Mouse (Mus musculus) lung, adult 18-20 months (tissue): ENCODE results near the gene Rpl26.

Experiments used
- DNase-seq, 2 experiments: peaks; one replicate each; pipeline ENCODE4 v3.0.0; 2022; ENCODE audit warnings: mixed read lengths in 2 of 2

The Rpl26 gene

DNA sequence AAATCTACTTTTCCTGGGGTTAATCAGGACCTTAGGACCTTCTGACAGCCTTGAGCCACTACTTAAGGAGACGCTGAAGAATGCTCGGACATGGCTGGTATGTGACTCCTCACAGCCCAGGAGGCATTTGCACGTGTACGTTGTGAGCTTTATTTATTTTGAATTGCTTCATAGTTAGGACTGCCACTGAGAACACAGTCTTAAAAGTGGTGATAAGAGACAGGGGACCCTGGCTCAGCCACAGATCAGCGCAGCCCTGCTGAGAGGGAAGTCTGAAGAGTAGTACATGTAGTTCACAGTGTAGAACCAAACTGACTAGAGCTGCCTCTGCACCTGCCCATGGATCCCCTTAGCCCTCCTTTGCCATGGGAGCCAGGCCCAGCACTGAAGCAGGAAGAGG, 9.6 kb upstream of the Rpl26 start:
- DNase-seq: no peak

DNA sequence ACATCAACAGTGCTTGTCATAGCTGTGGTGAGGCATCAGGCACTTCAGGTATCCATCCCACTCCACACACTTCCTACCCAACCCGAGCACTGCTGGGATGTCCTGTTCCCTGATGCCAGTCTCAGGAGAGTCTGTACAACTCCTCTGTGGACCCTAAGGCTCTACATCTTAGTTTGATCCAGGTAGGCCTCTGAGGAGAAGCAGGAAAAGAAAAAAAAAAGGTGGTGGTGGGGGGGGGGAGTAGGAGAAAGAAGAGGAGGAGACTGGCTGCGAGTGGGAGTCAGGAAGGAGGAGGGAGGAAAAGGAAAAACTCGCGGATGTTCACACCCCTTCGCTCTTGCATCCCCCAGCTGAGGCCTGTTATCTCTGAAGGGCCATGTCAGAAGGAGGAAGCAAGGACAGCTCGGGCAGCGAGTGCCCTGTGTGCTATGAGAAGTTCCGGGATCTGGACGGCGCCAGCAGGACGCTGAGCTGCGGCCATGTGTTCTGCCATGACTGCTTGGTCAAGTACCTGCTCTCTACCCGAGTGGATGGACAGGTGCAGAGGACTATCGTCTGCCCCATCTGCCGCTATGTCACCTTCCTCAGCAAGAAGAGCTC, 9.1 kb upstream of the Rpl26 start:
- DNase-seq: no peak

DNA sequence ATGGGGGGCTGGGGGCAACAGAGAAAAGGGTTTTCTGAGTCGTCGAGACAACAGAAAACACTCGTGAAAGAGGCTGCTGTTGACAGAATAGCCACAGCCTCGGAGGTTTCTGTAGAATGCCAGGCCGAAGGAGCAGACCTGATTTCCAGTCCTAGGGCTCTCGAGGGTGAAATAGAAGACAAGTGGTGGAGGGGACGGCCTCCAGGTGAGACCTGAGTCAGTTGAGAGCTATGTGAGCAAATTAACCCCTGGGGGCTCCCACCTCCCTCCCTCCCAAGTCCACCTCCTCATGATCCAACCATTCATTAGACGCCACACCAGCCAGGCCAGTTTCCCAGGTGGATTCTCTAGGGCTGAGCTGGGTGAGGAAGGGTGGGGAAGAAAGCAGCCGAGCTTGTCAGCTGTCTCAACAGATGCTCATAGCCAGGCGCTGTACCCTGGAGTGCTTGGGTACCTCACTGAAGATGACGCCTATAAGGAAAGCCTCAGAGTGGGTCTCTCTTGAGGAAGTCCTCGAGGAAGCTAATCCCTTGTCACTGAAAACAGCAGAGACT, 7.4 kb upstream of the Rpl26 start:
- DNase-seq: no peak

DNA sequence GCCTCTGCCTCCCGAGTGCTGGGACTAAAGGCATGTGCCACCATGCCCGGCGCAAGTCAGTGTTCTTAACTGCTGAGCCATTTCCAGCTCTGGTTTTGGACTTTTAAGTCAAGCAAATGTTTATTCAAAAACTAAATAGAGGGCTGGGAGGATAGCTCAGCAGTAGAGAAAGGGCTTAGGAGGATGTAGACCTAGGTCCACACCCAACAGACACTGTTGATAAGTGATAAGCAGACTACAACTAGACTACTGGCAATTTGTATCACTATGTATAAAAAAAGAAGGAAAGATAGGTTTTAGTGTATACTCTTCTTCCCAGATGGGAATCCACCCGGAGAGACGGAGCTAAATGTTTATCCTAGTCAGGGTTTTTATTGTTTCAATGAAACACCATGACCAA, 5.1 kb upstream of the Rpl26 start:
- no peak for DNase-seq

DNA sequence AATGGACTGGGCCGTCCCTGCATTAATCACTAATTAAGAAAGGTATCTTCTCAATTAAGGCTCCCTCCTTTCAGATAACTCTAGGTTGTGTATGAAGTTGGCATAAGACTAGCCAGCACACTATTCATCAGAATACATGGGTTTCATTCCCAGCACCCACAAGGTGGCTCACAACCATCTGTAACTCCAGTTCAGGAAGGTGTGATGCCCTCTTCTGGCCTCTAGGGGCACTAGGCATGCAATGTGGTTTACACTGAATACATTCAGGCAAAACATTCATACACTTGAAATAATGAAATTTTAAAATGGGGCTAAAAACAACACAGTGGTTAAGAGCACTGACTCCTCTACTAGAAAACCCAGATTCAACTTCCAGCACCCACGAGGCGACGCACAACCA, 4.3 kb upstream of the Rpl26 start:
- DNase-seq: peak; percentile 33 to 42

DNA sequence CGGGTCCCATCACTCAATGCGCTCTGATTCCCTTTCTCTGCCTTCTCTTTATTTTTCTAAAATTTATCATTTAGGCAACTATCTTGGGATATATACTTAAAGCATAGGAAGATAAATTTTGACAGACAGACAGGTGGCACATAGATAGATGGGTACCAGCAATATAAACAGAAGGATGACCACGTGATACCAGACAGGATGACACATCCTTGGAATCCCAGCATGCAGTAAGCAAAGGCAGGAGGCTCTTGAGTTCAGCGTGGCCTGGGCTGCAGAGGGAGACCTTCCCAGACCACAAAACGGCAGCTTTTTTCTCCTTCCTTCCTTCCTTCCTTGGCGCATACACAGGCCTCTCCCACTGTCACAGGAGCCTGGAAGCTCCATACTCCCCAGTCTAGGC, 3.5 kb upstream of the Rpl26 start:
- DNase-seq: no peak

DNA sequence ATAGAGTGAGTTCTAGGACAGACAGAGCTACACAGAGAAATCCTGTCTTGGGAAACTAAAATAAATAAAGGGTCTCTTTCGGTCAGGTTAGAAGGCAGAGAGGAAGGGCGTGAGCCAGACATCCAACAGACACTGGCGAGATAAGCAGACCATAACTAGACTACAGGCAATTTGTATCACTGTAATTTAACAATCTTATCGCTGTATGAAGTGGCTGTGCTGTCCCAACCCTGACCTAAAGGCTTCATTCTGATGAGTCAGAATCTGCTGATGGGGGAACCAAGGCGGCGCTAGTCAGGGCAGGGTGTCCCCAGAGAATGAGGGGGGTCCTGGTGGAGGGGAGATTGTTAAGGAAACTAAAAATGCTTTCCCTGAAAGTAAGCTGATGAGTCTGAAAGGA, 2.6 kb upstream of the Rpl26 start:
- no peak for DNase-seq

DNA sequence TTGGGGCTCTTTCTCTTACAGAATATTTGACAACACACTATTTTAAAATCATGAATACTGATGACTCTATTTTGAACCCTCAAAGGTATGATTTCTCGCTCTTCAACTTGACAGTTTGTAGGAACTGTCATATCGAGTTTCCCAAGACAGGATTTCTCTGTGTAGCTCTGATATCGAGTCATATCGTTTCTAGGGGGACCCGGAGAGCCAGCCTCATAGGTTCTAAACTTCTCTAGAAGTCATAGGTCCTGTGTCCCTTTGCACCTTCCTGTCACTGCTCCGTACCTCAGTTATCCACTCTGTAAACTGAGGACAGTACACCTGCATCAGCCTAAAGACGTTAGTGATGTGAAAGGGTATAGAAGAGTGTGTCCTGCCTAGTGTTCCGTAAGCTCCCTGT, 1.6 kb upstream of the Rpl26 start:
- no peak for DNase-seq

DNA sequence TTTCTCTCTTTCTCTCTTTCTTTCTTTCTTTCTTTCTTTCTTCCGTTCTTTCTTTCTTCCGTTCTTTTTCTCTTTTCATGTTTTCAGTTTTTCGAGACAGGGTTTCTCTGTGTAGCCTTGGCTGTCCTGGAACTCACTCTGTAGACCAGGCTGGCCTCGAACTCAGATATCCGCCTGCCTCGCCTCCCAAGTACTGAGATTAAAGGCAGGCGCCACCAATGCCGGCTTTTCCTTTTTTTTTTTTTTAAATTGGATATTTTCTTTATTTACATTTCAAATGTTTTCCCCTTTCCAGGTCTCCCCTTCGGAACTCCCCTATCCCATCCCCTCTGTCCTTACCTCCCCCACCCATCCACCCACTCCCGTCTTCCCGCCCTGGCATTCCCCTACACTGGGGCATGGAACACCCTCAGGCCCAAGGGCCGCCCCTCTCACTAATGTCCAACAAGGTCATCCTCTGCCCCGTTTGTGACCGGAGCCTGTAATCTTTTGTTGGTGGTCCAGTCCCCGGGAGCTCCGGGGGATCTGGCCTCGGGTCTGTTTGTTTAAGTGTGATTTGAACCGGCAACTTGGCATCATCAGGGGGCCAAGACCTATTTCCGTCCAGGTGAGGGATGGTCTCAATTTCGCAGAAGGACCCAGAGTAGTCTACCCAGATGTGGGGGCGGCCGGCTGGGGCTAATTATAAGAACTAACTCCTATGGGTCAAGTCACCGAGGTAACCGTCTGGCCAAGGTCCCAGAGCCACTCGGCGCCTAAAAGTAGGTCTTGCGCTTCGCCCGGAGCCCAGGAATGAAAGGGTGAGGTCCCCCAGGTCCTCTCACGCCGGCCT, 648 bp upstream of the Rpl26 start:
- DNase-seq: no peak

DNA sequence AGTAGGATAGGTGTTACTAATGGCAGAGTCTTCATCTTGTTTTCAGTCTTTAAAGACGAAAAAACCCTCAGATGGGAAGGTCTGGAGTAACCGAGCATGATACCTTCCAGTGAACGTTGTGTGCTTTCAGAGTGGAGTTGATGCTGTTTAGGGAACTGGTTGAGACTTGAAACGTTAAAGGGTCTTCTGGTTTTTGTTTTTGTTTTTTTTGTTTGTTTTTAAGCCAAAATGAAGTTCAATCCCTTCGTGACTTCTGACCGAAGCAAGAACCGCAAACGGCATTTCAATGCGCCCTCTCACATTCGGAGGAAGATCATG, 623 bp downstream of the Rpl26 start:
- no peak for DNase-seq

DNA sequence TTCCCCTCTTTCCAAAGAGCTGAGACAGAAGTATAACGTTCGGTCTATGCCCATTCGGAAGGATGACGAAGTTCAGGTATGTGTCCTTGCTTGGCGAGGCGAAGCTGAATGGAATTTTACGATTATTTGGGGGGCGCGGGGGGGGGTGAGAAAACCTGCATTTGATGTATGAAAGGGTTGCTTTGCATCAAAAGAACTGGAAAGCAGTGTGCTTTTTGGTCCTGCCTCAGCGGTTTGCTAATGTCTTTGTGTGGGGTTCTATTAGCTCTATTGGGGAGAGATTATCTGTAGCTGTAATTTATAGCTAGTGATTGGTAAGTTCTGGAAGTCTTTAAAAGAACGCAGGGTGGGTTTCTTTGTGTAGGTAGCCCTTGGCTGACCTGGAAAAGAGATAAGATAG, 984 bp downstream of the Rpl26 start:
- DNase-seq: no peak

DNA sequence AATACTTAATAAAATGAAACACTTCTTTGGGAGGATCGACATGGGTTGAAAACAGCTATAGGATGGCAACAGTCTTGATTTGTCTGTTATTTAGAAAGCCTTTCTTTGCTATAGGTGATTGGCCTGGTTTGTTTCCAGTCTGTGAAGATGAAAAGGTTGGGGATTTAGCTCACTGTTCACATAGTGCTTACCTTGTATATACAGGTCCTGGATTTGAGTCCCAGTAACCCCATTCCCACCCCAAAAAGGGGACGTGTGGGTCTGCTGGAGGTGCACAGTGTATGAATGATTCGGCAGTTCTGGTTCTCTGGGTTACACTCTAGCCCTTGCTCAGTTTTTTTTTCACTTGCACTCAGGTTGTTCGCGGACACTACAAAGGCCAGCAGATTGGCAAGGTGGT, 1.4 kb downstream of the Rpl26 start:
- no peak for DNase-seq

DNA sequence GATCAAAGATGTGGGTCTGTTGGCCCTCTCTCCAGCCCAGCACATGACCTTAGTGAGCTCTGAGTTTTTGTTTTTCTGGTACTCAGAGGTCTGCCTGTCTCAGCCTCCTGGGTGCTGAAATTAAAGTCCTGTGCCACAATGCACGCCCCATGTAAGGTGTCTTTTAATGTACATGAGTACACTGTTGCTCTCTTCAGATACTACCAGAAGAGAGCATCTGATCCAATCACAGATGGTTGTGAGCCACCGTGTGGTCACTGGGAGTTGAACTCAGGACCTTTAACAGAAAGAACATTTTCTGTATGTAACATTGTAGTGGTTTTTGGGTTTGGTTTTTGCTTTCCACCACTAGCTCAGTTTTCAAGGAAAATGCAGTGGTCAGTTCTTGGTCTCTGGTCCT, 2.4 kb downstream of the Rpl26 start:
- DNase-seq: no peak

DNA sequence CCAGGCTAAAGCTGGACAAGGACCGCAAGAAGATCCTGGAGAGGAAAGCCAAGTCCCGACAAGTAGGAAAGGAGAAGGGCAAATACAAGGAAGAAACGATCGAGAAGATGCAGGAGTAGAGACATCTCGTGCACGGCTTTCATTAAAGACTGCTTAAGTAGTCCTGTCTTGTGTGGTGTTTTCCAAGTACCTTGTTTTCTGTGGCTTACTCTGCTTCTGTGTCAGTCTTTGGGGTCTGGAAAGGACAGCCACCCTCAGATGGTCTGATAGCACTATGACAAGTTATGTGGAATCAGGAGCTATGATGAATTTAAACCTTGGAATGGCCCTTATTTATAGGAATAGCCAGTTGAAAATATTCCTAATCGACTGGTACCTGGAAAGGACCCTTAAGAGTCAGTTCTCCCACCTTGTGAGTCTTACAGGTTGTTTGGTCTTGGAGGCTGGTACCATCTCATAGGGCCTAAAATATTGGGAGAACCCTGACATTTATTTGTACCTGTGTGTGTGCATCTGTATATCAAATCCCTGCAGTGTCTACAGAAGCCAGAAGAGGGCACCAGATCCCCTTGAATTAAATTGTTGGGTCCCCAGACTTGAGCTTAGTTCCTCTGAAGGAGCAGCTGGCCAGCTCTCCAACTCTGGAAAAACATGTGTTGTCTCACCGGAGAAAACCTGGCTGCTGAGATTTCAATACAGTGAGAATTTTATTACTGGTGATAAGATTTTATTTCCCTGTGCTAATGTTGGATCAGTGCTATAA, 3.2 kb downstream of the Rpl26 start:
- DNase-seq: peak; percentile 67 to 75

DNA sequence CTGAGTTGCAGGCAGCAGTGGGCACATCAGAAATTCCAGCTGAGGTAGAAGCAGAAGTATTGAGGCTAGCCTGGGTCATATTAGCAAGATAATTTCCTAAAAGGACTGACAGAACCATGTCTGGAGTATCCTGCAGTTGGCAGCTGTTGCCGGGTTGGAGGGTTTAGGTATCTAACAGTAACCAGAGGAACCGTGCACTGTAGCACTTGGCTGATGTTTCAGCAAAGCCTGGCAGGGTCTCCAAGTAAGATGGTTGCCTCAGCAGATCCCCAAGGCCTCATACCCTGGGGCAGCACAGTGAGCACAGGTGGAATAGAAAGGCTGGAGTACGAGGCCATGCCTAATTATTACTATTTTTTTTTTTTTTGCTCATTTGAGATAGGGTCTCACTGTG, 3.8 kb downstream of the Rpl26 start:
- DNase-seq: no peak

DNA sequence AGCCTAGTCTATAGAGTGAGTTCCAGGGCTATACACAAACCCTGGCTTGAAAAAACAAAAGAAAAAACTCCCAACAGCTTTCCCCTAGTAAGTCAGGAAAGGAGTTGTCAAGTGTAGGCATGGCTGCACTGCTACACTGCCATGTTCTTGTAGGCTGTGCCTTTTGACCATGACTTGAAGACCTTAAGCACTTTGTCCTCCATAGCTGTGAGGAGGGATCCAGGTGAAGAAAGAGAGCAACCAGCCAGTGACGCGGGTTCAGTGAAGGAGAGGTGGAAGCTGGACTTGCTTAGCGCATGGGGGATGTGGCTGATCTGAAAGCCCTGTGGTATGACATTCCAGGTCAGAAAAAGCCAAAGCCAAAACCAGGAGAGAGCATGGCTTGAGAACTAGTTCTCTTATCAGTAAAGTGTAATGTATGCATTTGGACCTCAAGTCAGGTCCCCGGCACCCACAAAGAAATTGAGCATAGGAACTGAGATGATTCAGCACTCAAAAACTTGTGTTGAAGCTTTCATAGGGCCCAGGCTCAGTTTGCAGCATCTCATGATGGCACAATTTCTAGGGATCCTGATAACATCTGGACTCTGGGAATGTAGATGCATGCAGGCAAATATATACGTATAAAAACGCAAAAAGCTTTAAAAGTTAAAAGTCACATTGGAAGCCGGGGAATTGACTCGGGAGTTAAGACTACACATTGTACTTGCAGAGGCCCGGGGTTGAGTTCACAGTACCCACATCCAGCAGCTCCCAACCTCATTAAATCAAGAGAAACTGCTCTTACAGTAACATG, 4.5 kb downstream of the Rpl26 start:
- no peak for DNase-seq

DNA sequence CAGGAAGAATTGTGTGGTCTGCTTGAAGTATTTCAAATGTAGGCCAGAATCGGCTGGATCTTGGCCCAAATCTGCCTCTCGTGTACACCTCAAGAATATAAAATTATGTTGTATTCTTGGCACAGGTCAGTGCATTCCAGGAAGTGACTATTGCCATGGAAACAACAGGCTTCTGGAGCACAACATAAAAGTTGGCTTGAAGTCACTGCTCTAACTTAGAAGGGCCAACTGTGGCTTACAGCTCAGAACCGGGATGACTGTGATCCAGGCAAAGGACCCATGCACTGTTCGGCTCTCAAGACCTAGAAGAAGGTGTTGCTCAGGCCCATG, 5.0 kb downstream of the Rpl26 start:
- no peak for DNase-seq

DNA sequence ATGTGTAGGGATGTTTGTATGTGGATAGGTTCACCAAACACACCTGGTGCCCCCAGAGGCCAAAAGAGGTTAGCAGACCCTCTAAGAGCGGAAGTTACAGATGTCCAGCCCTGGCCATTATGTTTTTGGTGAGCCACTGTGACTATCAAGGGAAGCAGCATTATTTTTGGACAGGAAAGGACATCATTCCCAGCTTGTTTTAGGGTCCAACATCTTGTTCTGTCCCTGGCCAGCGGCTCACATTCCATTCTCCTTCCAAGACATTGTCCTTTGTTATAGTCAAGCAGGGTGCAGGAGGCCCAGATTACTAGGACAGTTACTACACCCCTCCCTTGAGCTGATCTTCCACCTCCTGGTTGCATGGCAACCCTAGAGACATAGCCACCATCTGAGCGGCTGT, 5.9 kb downstream of the Rpl26 start:
- no peak for DNase-seq

DNA sequence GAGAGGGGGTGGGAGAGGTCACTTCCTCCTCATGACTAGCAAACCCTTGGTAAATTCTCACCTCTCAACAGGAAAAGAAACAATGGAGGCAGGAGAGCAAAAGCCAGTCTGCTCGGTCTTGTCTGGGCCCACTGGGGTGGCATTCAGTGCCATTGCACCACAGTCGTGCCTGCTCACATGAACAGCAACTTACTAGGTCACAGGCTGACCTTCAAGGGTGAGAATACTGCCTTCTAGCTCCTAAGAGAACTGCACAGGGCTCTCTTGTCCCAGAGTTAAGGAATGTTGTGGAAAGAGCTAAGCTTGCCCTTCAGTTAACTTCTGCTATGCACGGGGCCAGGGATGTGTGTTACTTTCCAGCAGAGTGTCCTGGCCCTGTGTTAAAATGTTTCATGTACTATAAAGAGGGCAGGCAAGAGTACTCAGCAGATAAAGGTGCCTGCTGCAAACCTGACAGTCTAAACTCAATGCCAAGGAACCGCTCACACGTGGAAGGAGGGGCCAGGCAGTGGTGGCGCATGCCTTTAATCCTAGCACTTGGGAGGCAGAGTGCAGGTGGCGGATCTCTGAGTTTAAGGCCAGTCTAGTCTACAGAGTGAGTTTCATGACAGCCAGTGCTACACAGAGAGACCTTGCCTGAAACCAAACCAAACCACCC, 7.6 kb downstream of the Rpl26 start:
- DNase-seq: no peak

DNA sequence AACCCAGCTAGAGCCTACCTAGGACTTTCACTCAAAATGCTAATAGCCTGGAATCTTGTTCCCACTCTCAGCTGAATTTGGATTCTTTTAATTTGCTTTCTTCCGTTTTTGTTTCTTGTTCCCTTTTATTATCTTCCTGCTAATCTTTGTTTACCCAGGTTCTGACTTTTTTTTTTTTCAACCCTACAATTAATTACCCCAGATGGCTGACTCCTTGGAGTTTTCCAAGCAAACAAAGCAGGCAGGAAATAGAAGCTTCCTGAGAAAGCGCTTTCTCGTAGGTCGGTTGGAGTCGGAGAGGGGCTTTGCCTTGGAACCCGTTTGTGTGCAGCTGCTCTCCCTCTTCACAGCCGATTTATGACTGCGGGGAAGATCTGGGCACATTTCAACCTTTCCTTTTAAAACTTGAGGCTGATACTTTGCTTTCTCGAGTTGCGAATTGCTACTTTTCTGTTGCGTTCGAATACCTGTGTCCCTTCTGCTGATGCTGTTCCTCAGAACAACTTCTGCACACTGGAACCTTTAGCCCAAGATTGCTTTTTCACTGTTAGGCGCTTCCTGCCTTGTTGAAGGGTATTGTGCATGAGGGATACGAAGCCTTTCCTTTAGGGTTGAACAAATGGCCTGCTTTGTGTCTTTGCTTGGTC, 10.3 kb downstream of the Rpl26 start:
- DNase-seq: no peak

DNA sequence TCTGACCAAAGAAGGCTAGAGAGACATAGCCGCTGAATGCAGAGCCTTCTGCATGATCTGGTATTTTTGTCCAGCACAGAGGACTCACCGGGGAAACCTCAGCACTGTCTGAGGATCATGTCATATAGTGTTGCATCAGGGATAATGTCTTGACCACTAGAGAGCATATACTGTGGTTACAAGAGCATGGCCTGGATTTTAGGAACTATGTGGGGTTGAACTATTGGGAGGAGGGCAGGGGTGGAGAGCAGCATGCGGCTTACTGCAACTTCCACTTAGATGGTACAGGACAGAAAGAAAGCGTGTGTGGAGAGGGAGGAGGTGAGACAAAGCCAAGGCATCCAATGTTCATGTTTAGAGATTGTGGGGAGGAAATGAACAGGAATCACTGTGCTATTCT, 13.2 kb downstream of the Rpl26 start:
- no peak for DNase-seq

DNA sequence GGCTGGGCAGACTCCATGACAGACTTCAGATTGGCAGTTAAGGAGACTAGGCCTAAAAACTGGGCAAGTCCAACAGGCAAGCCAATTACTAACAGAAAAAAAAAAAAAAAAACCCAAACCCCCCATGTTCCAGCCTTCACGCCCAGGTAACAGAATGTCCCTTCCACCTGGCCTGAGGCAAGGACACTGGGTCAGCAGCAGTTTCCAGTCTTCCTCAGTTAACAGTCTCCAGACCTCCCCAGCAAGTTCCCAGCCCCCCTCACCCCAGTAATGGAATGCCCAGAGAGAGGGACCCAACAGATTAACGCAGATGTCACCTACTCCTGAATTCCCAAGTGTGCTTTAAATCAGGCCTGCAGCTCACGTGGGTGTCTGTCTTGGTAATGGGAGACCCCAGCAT, 21.8 kb downstream of the Rpl26 start:
- DNase-seq: no peak
